Mouse (Mus musculus) lung, embryonic 14.5 days (tissue): Measurements from ENCODE around the gene Farsb. TPM values are rescaled to one million over a fixed set of nuclear protein-coding genes. Genes with fewer than 3 reads are reported as not detected.

ENCODE experiments used
- ATAC-seq: fragments of 200-750 bp; cut with Nextera tagmentation; 2 replicates; pipeline ENCODE4 v1.8.0; 2017; ENCODE audit warnings: mild to moderate bottlenecking, moderate TSS enrichment, moderate library complexity; ENCODE audit not compliant: insufficient read depth
- DNase-seq: peaks from one replicate; pipeline ENCODE4 v3.0.0-alpha.2; 2015
- H3K27ac ChIP-seq: fragments of 300-500 bp; sonication (generic); 2 replicates; pipeline ENCODE4 v1.5.1; 2014; ENCODE audit warnings: low read depth, mild to moderate bottlenecking, moderate library complexity
- H3K27me3 ChIP-seq: fragments of 300-500 bp; sonication (generic); 2 replicates; pipeline ENCODE4 v1.6.1; 2014; ENCODE audit warnings: low read length, control low read depth; ENCODE audit not compliant: insufficient read depth
- H3K36me3 ChIP-seq: fragments of 300-500 bp; sonication (generic); 2 replicates; pipeline ENCODE4 v1.6.1; 2014; ENCODE audit warnings: control low read depth; ENCODE audit not compliant: insufficient read depth
- H3K4me1 ChIP-seq: fragments of 300-500 bp; sonication (generic); 2 replicates; pipeline ENCODE4 v1.6.1; 2014; ENCODE audit warnings: antibody characterized with exemption, control low read depth; ENCODE audit not compliant: insufficient read depth
- H3K4me2 ChIP-seq: fragments of 300-500 bp; sonication (generic); 2 replicates; pipeline ENCODE4 v1.6.1; 2014; ENCODE audit warnings: mild to moderate bottlenecking
- H3K4me3 ChIP-seq: fragments of 300-500 bp; sonication (generic); 2 replicates; pipeline ENCODE4 v1.5.1; 2014; ENCODE audit warnings: low read depth, low read length
- H3K9ac ChIP-seq: fragments of 300-500 bp; sonication (generic); 2 replicates; pipeline ENCODE4 v1.6.1; 2014
- H3K9me3 ChIP-seq: fragments of 300-500 bp; sonication (generic); 2 replicates; pipeline ENCODE4 v1.6.1; 2016; ENCODE audit warnings: low read depth, low read length, control low read depth
- CTCF ChIP-seq: IDR thresholded peaks from 2 replicates; pipeline ENCODE4 v1.5.1; 2016; ENCODE audit warnings: antibody characterized with exemption, low read depth
- WGBS: fragments of 180-500 bp; shearing (Covaris S2); extraction: QIAGEN DNeasy Blood & Tissue Kit; methylation state at CpG from one replicate; pipeline ENCODE4 v1.1.7; 2014; 5-methylcytosine and 5-hydroxymethylcytosine counted together
- polyA plus RNA-seq: library from polyadenylated mRNA; unstranded; fragments of >200 nt; fragmentation: Nextera tagmentation; extraction: Ambion mirVana; gene quantifications from 2 replicates; pipeline ENCODE4 v1.2.1, GENCODE M21; 2014

The Farsb gene
- polyA plus RNA-seq, 1 experiment from 2014 or later = 140 TPM

- ATAC-seq = no peak
Observed at GRCm38 (mm10) chr1:78530500-78531215, 42.0 kb upstream of the Farsb start.

GRCm38 (mm10) chr1:78529011-78529410, 40.3 kb upstream of the Farsb start:
- 89% methylated on average over 8 of the region's 8 CpGs for WGBS
- Histone ChIP-seq H3K4me2 (no peak overlapping the region), H3K4me3 (no peak overlapping the region), H3K36me3 (no peaks in the 10 kb centered on the region), H3K9me3 (no peaks in the 10 kb centered on the region), H3K4me1 (no peaks in the 10 kb centered on the region), H3K27ac (no peak overlapping the region), H3K27me3 (no peaks in the 10 kb centered on the region), H3K9ac (no peak overlapping the region)
- ATAC-seq (no peak), DNase-seq (no peak)
- no peak for TF ChIP-seq CTCF

More at GRCm38 (mm10) chr1:78530500-78531215, 42.0 kb upstream of the Farsb start:
- Histone ChIP-seq H3K9me3 (no peaks in the 10 kb centered on the region), H3K4me3 (no peak overlapping the region), H3K4me1 (no peaks in the 10 kb centered on the region), H3K4me2 (no peak overlapping the region), H3K27ac (no peak overlapping the region), H3K36me3 (no peaks in the 10 kb centered on the region), H3K9ac (no peak overlapping the region), H3K27me3 (no peaks in the 10 kb centered on the region)
- 66% methylated on average over 7 of the region's 7 CpGs for WGBS
- 0 out of 2 replicates have a peak, but pooled peaks have one; percentile 2 for TF ChIP-seq CTCF
- peak; percentile 31 for DNase-seq

GRCm38 (mm10) chr1:78528356-78528755, 39.7 kb upstream of the Farsb start:
- Histone ChIP-seq H3K4me2 (no peak overlapping the region), H3K36me3 (no peaks in the 10 kb centered on the region), H3K27me3 (no peaks in the 10 kb centered on the region), H3K4me3 (no peak overlapping the region), H3K4me1 (no peaks in the 10 kb centered on the region), H3K9me3 (no peaks in the 10 kb centered on the region), H3K27ac (no peak overlapping the region), H3K9ac (no peak overlapping the region)
- no peak for TF ChIP-seq CTCF
- ATAC-seq (no peak), DNase-seq (no peak)
- 85% methylated on average over 3 of the region's 3 CpGs for WGBS

DNA sequence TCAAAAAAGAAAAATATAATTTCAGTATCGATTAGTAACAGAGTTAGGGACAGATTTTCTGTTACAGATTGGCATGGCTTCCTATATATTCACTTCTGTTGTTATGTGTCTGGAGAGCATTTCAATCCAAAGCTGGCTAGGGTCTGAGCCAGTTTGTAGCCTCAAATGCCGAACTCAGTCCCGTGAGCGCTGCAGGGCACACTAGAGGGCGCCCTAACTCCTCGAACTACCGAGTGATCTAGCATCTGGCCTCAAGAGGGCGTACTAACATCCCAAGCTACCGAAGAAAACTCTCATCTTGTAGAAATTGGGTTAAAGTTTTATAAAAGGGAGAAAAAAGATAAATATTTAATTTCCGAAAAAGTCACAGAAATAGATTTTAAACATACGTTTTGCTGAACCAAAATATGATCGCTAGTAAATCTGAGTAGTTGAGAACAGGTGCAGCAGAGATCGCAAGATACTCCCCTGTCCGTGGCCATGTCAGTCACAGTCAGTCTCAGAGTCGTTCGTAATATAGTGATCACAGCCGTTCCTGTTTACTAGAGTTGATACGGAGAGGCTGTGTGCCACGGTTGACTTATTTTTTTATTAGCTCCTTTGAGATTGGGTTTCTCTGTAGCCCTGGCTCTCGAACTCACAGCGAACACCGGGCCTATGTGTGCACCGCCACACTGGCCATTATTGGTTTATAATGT, 36.6 kb upstream of the Farsb start:
- Histone ChIP-seq H3K4me2 (no peak overlapping the region), H3K36me3 (no peaks in the 10 kb centered on the region), H3K9me3 (no peaks in the 10 kb centered on the region), H3K27me3 (no peaks in the 10 kb centered on the region), H3K9ac (no peak overlapping the region), H3K4me3 (no peak overlapping the region), H3K27ac (no peak overlapping the region), H3K4me1 (no peaks in the 10 kb centered on the region)
- no peak for ATAC-seq
- DNase-seq = peak; percentile 85
- TF ChIP-seq CTCF = peak; percentile 86
- WGBS = 47% methylated on average over 23 of the region's 23 CpGs

- no peak for TF ChIP-seq CTCF
- no peaks in the 10 kb centered on the region for H3K36me3 ChIP-seq
- no peak overlapping the region for H3K9ac ChIP-seq
- WGBS = 79% methylated on average over 7 of the region's 7 CpGs
- H3K4me3 ChIP-seq = no peak overlapping the region
- ATAC-seq (no peak), DNase-seq (no peak)
- H3K9me3 ChIP-seq = no peaks in the 10 kb centered on the region
- no peak overlapping the region for H3K4me2 ChIP-seq
- H3K4me1 ChIP-seq = no peaks in the 10 kb centered on the region
- H3K27me3 ChIP-seq = no peaks in the 10 kb centered on the region
- no peak overlapping the region for H3K27ac ChIP-seq
Observed at GRCm38 (mm10) chr1:78518907-78519306, 30.2 kb upstream of the Farsb start.

DNA sequence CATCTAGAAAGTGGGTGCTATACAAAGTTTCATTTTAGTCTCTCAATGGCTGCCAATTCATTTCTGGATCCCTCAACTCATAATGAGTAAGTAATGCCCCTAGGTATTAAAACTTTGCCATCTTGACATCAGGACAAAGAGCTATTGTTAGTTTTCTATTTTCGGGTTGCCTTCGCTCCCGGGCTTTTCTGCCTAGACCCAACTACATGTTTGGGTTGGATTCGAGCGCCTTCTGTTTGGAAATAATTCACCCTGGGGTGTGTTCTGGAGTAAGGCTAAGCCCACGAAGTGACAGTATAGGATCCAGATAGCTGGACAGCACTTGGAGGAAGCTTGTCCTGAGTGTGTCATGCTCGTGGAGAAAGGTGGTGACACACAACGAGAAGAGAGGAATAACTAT, 24.1 kb upstream of the Farsb start:
- H3K36me3 ChIP-seq = no peaks in the 10 kb centered on the region
- no peak overlapping the region for H3K4me3 ChIP-seq
- no peak for TF ChIP-seq CTCF
- H3K9me3 ChIP-seq = no peaks in the 10 kb centered on the region
- H3K9ac ChIP-seq = no peak overlapping the region
- ATAC-seq = no peak
- no peak overlapping the region for H3K27ac ChIP-seq
- WGBS = 74% methylated on average over 8 of the region's 8 CpGs
- no peaks in the 10 kb centered on the region for H3K4me1 ChIP-seq
- DNase-seq = no peak
- H3K27me3 ChIP-seq = no peaks in the 10 kb centered on the region
- no peak overlapping the region for H3K4me2 ChIP-seq

DNA sequence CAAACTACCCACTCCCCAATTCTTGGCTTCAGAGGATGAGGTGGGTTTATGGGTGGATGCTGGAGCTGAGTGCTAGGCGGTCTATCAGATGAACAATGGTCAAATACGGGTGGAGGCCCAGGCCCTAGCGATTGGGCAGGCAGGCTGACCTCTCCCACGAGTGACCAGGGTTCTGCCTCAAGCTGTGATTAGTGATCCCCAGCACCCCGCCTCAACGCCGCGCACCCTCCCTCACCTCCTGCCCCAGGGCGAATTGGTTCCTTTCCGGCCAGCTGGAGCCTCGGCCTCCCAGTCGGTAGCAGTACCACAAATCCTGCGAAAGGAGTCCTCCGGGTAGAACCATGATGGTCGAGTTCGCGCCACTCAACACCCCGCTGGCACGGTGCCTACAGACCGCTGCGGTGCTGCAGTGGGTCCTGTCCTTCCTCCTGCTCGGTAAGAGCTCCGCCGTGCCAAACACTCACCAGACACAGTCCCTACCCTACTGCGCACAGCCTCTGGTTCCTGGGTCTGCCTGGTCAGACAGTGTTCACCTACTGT, 23.0 kb upstream of the Farsb start, which contains the start of gene BC035947:
Gene BC035947 (minus strand): TSS at position 538 of the 540 bp plus-strand sequence.
- 3% methylated on average over 25 of the region's 25 CpGs for WGBS
- peak; percentile 79 for ATAC-seq

More for the DNA sequence above, 23.0 kb upstream of the Farsb start, which contains the start of gene BC035947:
- Histone ChIP-seq H3K27me3 (no peaks in the 10 kb centered on the region), H3K4me3 (peak within 1 kb of the TSS; percentile 21), H3K27ac (no peak within 1 kb of the TSS), H3K36me3 (no peaks in the 10 kb centered on the region), H3K9ac (no peak within 1 kb of the TSS), H3K9me3 (no peaks in the 10 kb centered on the region), H3K4me1 (no peaks in the 10 kb centered on the region), H3K4me2 (peak within 1 kb of the TSS; percentile 51)
- no peak for TF ChIP-seq CTCF
- DNase-seq = peak; percentile 66
